Mouse (Mus musculus) ES-Bruce4 (cell line): Measurements from ENCODE around the gene Trim15.

Experiments
- CTCF ChIP-seq: IDR thresholded peaks from one replicate; pipeline ENCODE4 v1.8.1; 2011; ENCODE audit warnings: low read depth, low read length
- EP300 ChIP-seq: IDR thresholded peaks from 2 replicates; pipeline ENCODE4 v1.6.1; 2011; ENCODE audit warnings: low read depth, low read length; ENCODE audit not compliant: insufficient read depth
- POLR2A ChIP-seq: IDR thresholded peaks from one replicate; pipeline ENCODE4 v1.8.1; 2011; ENCODE audit warnings: low read length; ENCODE audit not compliant: insufficient read depth

DNA sequence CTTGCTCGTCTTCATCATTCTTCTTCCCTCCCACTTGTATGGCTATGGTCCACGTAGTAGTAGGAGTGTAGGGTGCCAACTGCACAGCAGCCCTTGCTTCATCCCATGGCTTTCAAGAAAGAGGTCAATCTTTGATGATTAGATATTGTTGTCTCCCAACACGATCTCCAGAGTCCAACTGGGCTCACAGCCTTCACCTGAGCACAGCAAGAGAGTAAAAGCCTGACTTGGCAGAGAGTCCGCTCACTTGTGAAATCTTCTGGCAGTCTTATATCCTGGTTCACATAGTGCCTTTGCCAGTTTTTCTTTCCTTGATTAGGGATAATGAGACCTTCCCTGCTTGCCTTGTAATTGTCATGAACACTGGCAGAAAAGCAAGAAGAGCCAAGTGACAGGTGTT lies 10.8 kb downstream of the Trim15 start:
- TF ChIP-seq CTCF: no peak
- no peak for TF ChIP-seq EP300
- no peak for TF ChIP-seq POLR2A
